Mouse (Mus musculus): ENCODE measurements around the gene Eef1akmt2. TPM values are rescaled to one million over a fixed set of nuclear protein-coding genes. Genes with fewer than 3 reads are reported as not detected.
A peak's percentile ranks its signal among the peaks of the same experiment; 100 is the strongest.

The Eef1akmt2 gene
- total RNA-seq, 2 experiments from 2014 or later, result 23.8 to 30.0 TPM

GRCm38 (mm10) chr7:132873043-132873442 is 20.6 kb upstream of the Eef1akmt2 start:
- DNase-seq, result no peak

- no peak for DNase-seq
These were observed 13.8 kb upstream of the Eef1akmt2 start for GRCm38 (mm10) chr7:132866316-132866715.

- DNase-seq, result peak; percentile 94 to 97
These were observed 6.8 kb upstream of the Eef1akmt2 start, which contains the start of gene Abraxas2 for GRCm38 (mm10) chr7:132859042-132859958. Gene Abraxas2, plus strand, starts transcription at chr7:132859225.

GRCm38 (mm10) chr7:132858043-132858608 is 5.7 kb upstream of the Eef1akmt2 start:
- DNase-seq, result no peak

GRCm38 (mm10) chr7:132856083-132856482 is 3.6 kb upstream of the Eef1akmt2 start:
- no peak for DNase-seq

GRCm38 (mm10) chr7:132853946-132854345 is 1.5 kb upstream of the Eef1akmt2 start:
- no peak for DNase-seq

- no peak for DNase-seq
These were observed 888 bp upstream of the Eef1akmt2 start for GRCm38 (mm10) chr7:132853361-132853760.

- DNase-seq, result no peak
These were observed 9.3 kb downstream of the Eef1akmt2 start for GRCm38 (mm10) chr7:132843152-132843551.

GRCm38 (mm10) chr7:132842455-132842854 is 10.0 kb downstream of the Eef1akmt2 start:
- DNase-seq, result no peak

GRCm38 (mm10) chr7:132841287-132841686 is 11.2 kb downstream of the Eef1akmt2 start:
- DNase-seq, result no peak

- no peak for DNase-seq
These were observed 21.5 kb downstream of the Eef1akmt2 start for GRCm38 (mm10) chr7:132830955-132831354.

- no peak for DNase-seq
These were observed 28.0 kb downstream of the Eef1akmt2 start for GRCm38 (mm10) chr7:132824346-132825022.

- no peak for DNase-seq
These were observed 28.6 kb downstream of the Eef1akmt2 start for GRCm38 (mm10) chr7:132823832-132824231.

GRCm38 (mm10) chr7:132820692-132821091 is 31.8 kb downstream of the Eef1akmt2 start:
- no peak for DNase-seq

GRCm38 (mm10) chr7:132817056-132817455 is 35.4 kb downstream of the Eef1akmt2 start:
- DNase-seq, result no peak

GRCm38 (mm10) chr7:132816528-132816927 is 35.9 kb downstream of the Eef1akmt2 start:
- no peak for DNase-seq

- DNase-seq, result no peak
These were observed 37.4 kb downstream of the Eef1akmt2 start for GRCm38 (mm10) chr7:132815081-132815480.

GRCm38 (mm10) chr7:132814089-132814450 is 38.4 kb downstream of the Eef1akmt2 start:
- no peak for DNase-seq

GRCm38 (mm10) chr7:132813416-132814088 is 38.9 kb downstream of the Eef1akmt2 start, which contains the start of gene Fam53b:
Gene Fam53b, minus strand, starts transcription at chr7:132813886.
- peak; percentile 83 to 90 for DNase-seq

- DNase-seq, result peak; percentile 68 to 76
These were observed 39.7 kb downstream of the Eef1akmt2 start for GRCm38 (mm10) chr7:132812619-132813415.
